Mouse (Mus musculus) heart, embryonic 15.5 days (tissue): ENCODE measurements around the gene Slc22a18. TPM values are rescaled to one million over a fixed set of nuclear protein-coding genes. Genes with fewer than 3 reads are reported as not detected.
A peak's percentile ranks its signal among the peaks of the same experiment; 100 is the strongest.

Source experiments
- ATAC-seq: fragments of 200-750 bp; cut with Nextera tagmentation; replicated peaks from 2 replicates; pipeline ENCODE4 v1.8.0; 2017; ENCODE audit warnings: low read depth, moderate TSS enrichment; ENCODE audit not compliant: insufficient number of reproducible peaks, insufficient read depth, low FRiP score
- H3K27ac ChIP-seq: fragments of 300-500 bp; sonication (generic); 2 replicates; pipeline ENCODE4 v1.5.1; 2015; ENCODE audit warnings: mild to moderate bottlenecking, inconsistent platforms
- H3K27me3 ChIP-seq: fragments of 300-500 bp; sonication (generic); 2 replicates; pipeline ENCODE4 v1.6.1; 2015; ENCODE audit warnings: inconsistent platforms
- H3K36me3 ChIP-seq: fragments of 300-500 bp; sonication (generic); 2 replicates; pipeline ENCODE4 v1.6.1; 2015; ENCODE audit warnings: mild to moderate bottlenecking, inconsistent platforms
- H3K4me1 ChIP-seq: fragments of 300-500 bp; sonication (generic); replicated peaks from 2 replicates; pipeline ENCODE4 v1.6.1; 2015; ENCODE audit warnings: inconsistent platforms
- H3K4me2 ChIP-seq: fragments of 300-500 bp; sonication (generic); 2 replicates; pipeline ENCODE4 v1.6.1; 2015; ENCODE audit warnings: inconsistent platforms, mild to moderate bottlenecking, moderate library complexity
- H3K4me3 ChIP-seq: fragments of 300-500 bp; sonication (generic); 2 replicates; pipeline ENCODE4 v1.5.1; 2015; ENCODE audit warnings: mild to moderate bottlenecking, inconsistent platforms
- H3K9ac ChIP-seq: fragments of 300-500 bp; sonication (generic); 2 replicates; pipeline ENCODE4 v1.6.1; 2015; ENCODE audit warnings: mild to moderate bottlenecking, inconsistent platforms
- H3K9me3 ChIP-seq: fragments of 300-500 bp; sonication (generic); replicated peaks from 2 replicates; pipeline ENCODE4 v1.6.1; 2016; ENCODE audit warnings: inconsistent platforms
- WGBS: fragments of 180-500 bp; shearing (Covaris S2); methylation state at CpG from one replicate; pipeline ENCODE4 v1.1.7; 2015; ENCODE audit warnings: mixed read lengths; 5-methylcytosine and 5-hydroxymethylcytosine counted together
- polyA plus RNA-seq: library from polyadenylated mRNA; unstranded; fragments of >200 nt; fragmentation: Nextera tagmentation; extraction: Ambion mirVana; gene quantifications from 2 replicates; pipeline ENCODE4 v1.2.1, GENCODE M21; 2015

Gene Slc22a18
- 0.82 and 1.7 TPM in 2 replicates for polyA plus RNA-seq

GRCm38 (mm10) chr7:143473347-143474101 is at the start of gene Slc22a18:
Slc22a18 (plus strand) TSS chr7:143473736.
- H3K27ac ChIP-seq = no peak within 1 kb of the TSS
- H3K27me3 ChIP-seq = peaks cover 9% of the 10 kb centered on the region
- no peak within 1 kb of the TSS for H3K9ac ChIP-seq
- peaks cover 4% of the 10 kb centered on the region for H3K4me1 ChIP-seq
- 25% methylated on average over 4 of the region's 4 CpGs for WGBS
- peak within 1 kb of the TSS; percentile 0; the same call in 1 of the 2 replicates for H3K4me2 ChIP-seq
- H3K36me3 ChIP-seq = no peaks in the 10 kb centered on the region
- no peak within 1 kb of the TSS for H3K4me3 ChIP-seq
- ATAC-seq = no peak
- H3K9me3 ChIP-seq = no peaks in the 10 kb centered on the region

DNA sequence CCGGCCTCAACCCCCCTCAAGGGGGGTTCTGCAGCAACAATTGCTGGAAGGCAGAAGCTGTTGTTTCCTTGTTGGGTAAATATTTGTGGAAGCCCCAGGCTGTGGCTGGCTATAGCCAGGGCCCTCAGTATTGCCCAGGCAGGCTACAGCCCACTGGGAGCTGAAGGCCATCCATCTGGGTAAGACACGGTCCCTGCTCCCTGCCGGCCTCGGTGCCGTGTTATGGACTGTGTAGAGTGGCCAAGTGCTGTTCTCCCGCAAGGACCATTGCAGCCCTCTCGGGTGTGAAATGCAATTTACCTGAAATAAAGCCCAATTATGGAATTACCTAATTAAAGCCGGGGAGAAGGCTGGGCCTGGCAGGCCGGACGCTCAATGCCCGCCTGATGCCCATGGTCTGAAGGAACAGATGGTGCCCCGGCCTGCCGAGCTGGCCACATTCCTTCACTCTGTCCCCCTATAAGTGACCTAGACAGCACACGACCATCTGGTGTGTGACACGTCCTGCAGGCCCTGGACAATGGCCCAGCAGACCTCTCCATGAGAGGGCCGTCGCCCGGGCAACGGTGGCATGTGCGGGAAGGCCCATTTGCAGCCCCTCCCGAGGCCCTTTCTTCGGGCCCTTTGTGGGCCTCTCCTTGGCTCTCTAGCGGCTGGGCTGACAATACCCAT is 45.3 kb upstream of the Slc22a18 start:
- peaks cover 9% of the 10 kb centered on the region for H3K4me1 ChIP-seq
- H3K36me3 ChIP-seq = no peaks in the 10 kb centered on the region
- 67% methylated on average over 23 of the region's 23 CpGs for WGBS
- no peak overlapping the region for H3K27ac ChIP-seq
- no peak overlapping the region for H3K9ac ChIP-seq
- no peaks in the 10 kb centered on the region for H3K9me3 ChIP-seq
- no peak overlapping the region for H3K4me2 ChIP-seq
- 0 out of 2 replicates have a peak, but pooled peaks cover 2% of the 10 kb centered on the region for H3K27me3 ChIP-seq
- no peak overlapping the region for H3K4me3 ChIP-seq
- ATAC-seq = peak; percentile 57

GRCm38 (mm10) chr7:143428814-143429499 is 44.6 kb upstream of the Slc22a18 start:
- no peak for ATAC-seq
- Histone ChIP-seq H3K4me1 (peaks cover 9% of the 10 kb centered on the region), H3K27me3 (0 out of 2 replicates have a peak, but pooled peaks cover 2% of the 10 kb centered on the region), H3K9me3 (no peaks in the 10 kb centered on the region), H3K27ac (no peak overlapping the region), H3K9ac (no peak overlapping the region), H3K4me2 (no peak overlapping the region), H3K36me3 (no peaks in the 10 kb centered on the region), H3K4me3 (no peak overlapping the region)
- 62% methylated on average over 2 of the region's 2 CpGs for WGBS

- Histone ChIP-seq H3K4me3 (no peak overlapping the region), H3K4me1 (peaks cover 12% of the 10 kb centered on the region), H3K4me2 (no peak overlapping the region), H3K36me3 (no peaks in the 10 kb centered on the region), H3K9ac (no peak overlapping the region), H3K27me3 (peaks cover 8% of the 10 kb centered on the region; the same call in 1 of the 2 replicates), H3K9me3 (no peaks in the 10 kb centered on the region), H3K27ac (no peak overlapping the region)
- WGBS = 86% methylated on average over 1 of the region's 1 CpGs
- no peak for ATAC-seq
These were observed 40.9 kb upstream of the Slc22a18 start for GRCm38 (mm10) chr7:143432631-143433030.

DNA sequence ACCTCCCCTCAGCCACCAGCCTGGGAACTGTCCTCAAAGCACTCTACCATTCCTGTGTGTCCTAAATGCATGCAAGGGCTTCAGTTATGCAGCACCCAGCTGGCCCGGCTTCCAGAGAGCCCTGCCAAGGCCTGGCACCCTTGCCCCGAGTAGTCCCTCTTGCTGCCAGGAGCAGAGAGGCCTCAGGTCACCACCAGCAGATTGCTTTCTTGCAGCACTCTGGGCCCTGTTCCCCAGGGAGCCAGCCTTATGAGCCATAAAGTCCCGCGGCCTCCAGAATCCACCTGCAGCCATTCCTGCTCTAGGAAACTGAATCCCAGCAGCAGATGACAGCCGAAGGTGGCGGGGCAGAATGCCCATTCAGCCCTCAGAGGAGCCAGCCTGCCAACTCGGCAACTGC is 40.2 kb upstream of the Slc22a18 start:
- no peaks in the 10 kb centered on the region for H3K9me3 ChIP-seq
- WGBS = 72% methylated on average over 7 of the region's 7 CpGs
- H3K4me2 ChIP-seq = no peak overlapping the region
- no peak overlapping the region for H3K4me3 ChIP-seq
- peaks cover 8% of the 10 kb centered on the region; the same call in 1 of the 2 replicates for H3K27me3 ChIP-seq
- no peak overlapping the region for H3K9ac ChIP-seq
- no peak for ATAC-seq
- no peak overlapping the region for H3K27ac ChIP-seq
- peaks cover 13% of the 10 kb centered on the region for H3K4me1 ChIP-seq
- no peaks in the 10 kb centered on the region for H3K36me3 ChIP-seq

DNA sequence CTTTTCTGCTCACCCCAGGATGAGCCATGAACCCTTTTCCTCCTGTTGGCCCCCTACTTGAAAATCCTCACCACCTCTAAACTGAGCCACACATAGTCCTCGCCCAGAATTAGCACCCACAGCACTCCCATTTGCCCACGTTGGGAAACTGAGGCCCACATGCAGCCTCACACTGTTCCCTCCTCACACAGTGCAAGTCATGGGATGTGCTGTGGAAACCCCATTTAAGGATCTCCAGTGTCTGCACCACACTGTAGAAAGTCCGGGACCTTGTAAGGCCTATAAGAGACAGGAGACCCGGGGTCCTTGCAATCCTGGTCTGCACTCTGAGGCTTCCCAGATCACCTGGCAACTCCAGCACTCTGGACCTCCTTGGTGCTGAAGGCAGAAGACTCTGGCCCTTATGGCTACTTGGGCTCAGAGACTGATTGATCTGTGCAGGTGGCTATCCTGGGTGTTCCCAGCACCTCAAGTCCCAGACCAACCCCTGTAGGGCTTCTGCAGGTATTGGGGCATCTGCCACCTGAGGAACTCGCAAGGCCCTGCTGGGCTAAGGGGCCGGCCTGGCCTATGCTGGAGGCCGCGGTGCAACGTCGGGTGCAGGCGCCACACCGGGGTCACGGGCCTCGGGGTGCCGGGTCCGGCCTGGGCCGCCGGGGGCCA is 36.2 kb upstream of the Slc22a18 start:
- peak; percentile 50; the same call in 1 of the 2 replicates for ATAC-seq

GRCm38 (mm10) chr7:143437894-143438581 is 35.5 kb upstream of the Slc22a18 start:
- peak overlapping the region; percentile 53 for H3K4me3 ChIP-seq
- H3K9me3 ChIP-seq = no peaks in the 10 kb centered on the region
- peak overlapping the region; percentile 66 for H3K9ac ChIP-seq
- peaks cover 10% of the 10 kb centered on the region for H3K4me1 ChIP-seq
- H3K27me3 ChIP-seq = peaks cover 12% of the 10 kb centered on the region
- H3K27ac ChIP-seq = no peak overlapping the region
- peak; percentile 7; the same call in 1 of the 2 replicates for ATAC-seq
- 1% methylated on average over 56 of the region's 63 CpGs for WGBS
- peak overlapping the region; percentile 86 for H3K4me2 ChIP-seq
- H3K36me3 ChIP-seq = no peaks in the 10 kb centered on the region

More for the DNA sequence above, 36.2 kb upstream of the Slc22a18 start:
- peaks cover 10% of the 10 kb centered on the region for H3K4me1 ChIP-seq
- 25% methylated on average over 18 of the region's 18 CpGs for WGBS
- peaks cover 6% of the 10 kb centered on the region; the same call in 1 of the 2 replicates for H3K27me3 ChIP-seq
- no peak overlapping the region for H3K27ac ChIP-seq
- peak overlapping the region; percentile 66 for H3K9ac ChIP-seq
- H3K9me3 ChIP-seq = no peaks in the 10 kb centered on the region
- peak overlapping the region; percentile 53 for H3K4me3 ChIP-seq
- peak overlapping the region; percentile 86 for H3K4me2 ChIP-seq
- no peaks in the 10 kb centered on the region for H3K36me3 ChIP-seq

GRCm38 (mm10) chr7:143438965-143439364 is 34.6 kb upstream of the Slc22a18 start:
- 69% methylated on average over 1 of the region's 1 CpGs for WGBS

DNA sequence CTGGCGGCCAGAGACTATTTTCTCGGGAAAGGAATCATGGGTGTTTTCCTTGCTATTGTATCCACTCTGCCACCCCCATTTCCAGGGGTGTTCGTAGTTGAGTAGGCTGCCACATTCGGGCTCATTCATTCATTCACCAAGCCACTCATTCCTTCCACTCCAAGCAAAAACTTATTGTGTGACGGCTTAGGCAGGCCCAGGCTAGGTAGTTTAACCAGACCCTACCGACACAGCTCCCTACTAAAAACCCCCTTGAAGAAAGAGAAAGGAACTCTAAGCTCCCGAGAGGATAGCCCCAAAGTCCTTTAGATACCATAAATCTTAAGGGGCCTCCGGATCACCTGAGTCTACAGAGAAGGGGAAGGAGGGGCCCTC is 29.0 kb upstream of the Slc22a18 start:
- no peak for ATAC-seq
- no peak overlapping the region for H3K4me2 ChIP-seq
- H3K36me3 ChIP-seq = no peaks in the 10 kb centered on the region
- no peak overlapping the region for H3K9ac ChIP-seq
- WGBS = 62% methylated on average over 8 of the region's 8 CpGs
- peaks cover 47% of the 10 kb centered on the region for H3K27me3 ChIP-seq
- H3K4me1 ChIP-seq = peaks cover 17% of the 10 kb centered on the region
- no peak overlapping the region for H3K4me3 ChIP-seq
- no peak overlapping the region for H3K27ac ChIP-seq
- no peaks in the 10 kb centered on the region for H3K9me3 ChIP-seq

More at GRCm38 (mm10) chr7:143438965-143439364, 34.6 kb upstream of the Slc22a18 start:
- Histone ChIP-seq H3K9ac (no peak overlapping the region), H3K4me1 (peaks cover 10% of the 10 kb centered on the region), H3K4me3 (no peak overlapping the region), H3K27me3 (peaks cover 21% of the 10 kb centered on the region), H3K4me2 (no peak overlapping the region), H3K36me3 (no peaks in the 10 kb centered on the region), H3K9me3 (no peaks in the 10 kb centered on the region), H3K27ac (no peak overlapping the region)
- no peak for ATAC-seq

GRCm38 (mm10) chr7:143444955-143445648 is 28.4 kb upstream of the Slc22a18 start:
- Histone ChIP-seq H3K9me3 (no peaks in the 10 kb centered on the region), H3K9ac (peak overlapping the region; percentile 59), H3K27ac (no peak overlapping the region), H3K27me3 (peaks cover 47% of the 10 kb centered on the region), H3K4me1 (peaks cover 17% of the 10 kb centered on the region), H3K4me3 (peak overlapping the region; percentile 48), H3K4me2 (peak overlapping the region; percentile 91), H3K36me3 (no peaks in the 10 kb centered on the region)
- 0 out of 2 replicates have a peak, but pooled peaks have one; percentile 3 for ATAC-seq
- WGBS = 10% methylated on average over 55 of the region's 55 CpGs
